Mouse (Mus musculus) erythroblast, embryonic 14.5 days (primary cell): ENCODE measurements around the gene Prkacb.

Experiments
- GATA1 ChIP-seq: IDR thresholded peaks from 2 replicates; pipeline ENCODE4 v1.6.1; 2012; ENCODE audit warnings: low read length, inconsistent platforms, mixed read lengths
- TAL1 ChIP-seq: IDR thresholded peaks from 3 replicates; pipeline ENCODE4 v1.6.1; 2012; ENCODE audit warnings: low read length, inconsistent platforms, mixed read lengths

GRCm38 (mm10) chr3:146731499-146731898 lies 81.3 kb downstream of the Prkacb start:
- TF ChIP-seq GATA1 (no peak), TAL1 (no peak)
